Mouse (Mus musculus) C2C12 (cell line): Measurements from ENCODE around the gene Fbxw27.
"Not testable (repeated sequence)": the region's sequence is repeated elsewhere in the genome, so short reads cannot be mapped to it uniquely, and the experiment has no call there.

Experiments used
- CEBPB ChIP-seq: IDR thresholded peaks from one replicate; pipeline ENCODE4 v1.6.1; 2011; ENCODE audit warnings: low read depth, mild to moderate bottlenecking, control low read depth, moderate library complexity
- CTCF ChIP-seq: IDR thresholded peaks from one replicate; pipeline ENCODE4 v1.5.1; 2011; ENCODE audit not compliant: control insufficient read depth, insufficient read depth, insufficient read length
- FOSL1 ChIP-seq: IDR thresholded peaks from one replicate; pipeline ENCODE4 v1.8.0; 2011; ENCODE audit warnings: mild to moderate bottlenecking, low read length; ENCODE audit not compliant: poor library complexity, insufficient read depth, severe bottlenecking
- MAX ChIP-seq: IDR thresholded peaks from one replicate; pipeline ENCODE4 v1.6.1; 2011; ENCODE audit warnings: mild to moderate bottlenecking, control low read depth
- MYOD1 ChIP-seq: IDR thresholded peaks from one replicate; pipeline ENCODE4 v1.6.1; 2011; ENCODE audit warnings: low read depth; ENCODE audit not compliant: control insufficient read depth, insufficient read length
- MYOG ChIP-seq: IDR thresholded peaks from one replicate; pipeline ENCODE4 v1.6.1; 2011; ENCODE audit not compliant: control insufficient read depth, insufficient read length; ENCODE audit errors: extremely low read depth
- USF1 ChIP-seq: IDR thresholded peaks from one replicate; pipeline ENCODE4 v1.6.1; 2011; ENCODE audit warnings: low read depth, mild to moderate bottlenecking, control low read depth, moderate library complexity

GRCm38 (mm10) chr9:109766841-109767240 is 23.6 kb downstream of the Fbxw27 start:
- not testable (repeated sequence) for TF ChIP-seq CTCF, MAX, CEBPB, USF1, MYOD1, MYOG, FOSL1
